Mouse (Mus musculus) small intestine, adult 2 months (tissue): ENCODE results near the gene Gnaq. TPM values are rescaled to one million over a fixed set of nuclear protein-coding genes. Genes with fewer than 3 reads are reported as not detected.

Experiments
- H3K27ac ChIP-seq: fragments of 200-500 bp; 2 replicates; pipeline ENCODE4 v1.5.1; 2012; ENCODE audit warnings: low read depth, low read length, control low read depth, inconsistent platforms; ENCODE audit not compliant: insufficient read depth
- H3K27me3 ChIP-seq: fragments of 200-500 bp; 2 replicates; pipeline ENCODE4 v1.6.1; 2012; ENCODE audit warnings: mild to moderate bottlenecking, moderate library complexity, low read length, inconsistent platforms; ENCODE audit not compliant: control insufficient read depth, insufficient read depth
- H3K36me3 ChIP-seq: fragments of 200-500 bp; 2 replicates; pipeline ENCODE4 v1.6.1; 2012; ENCODE audit warnings: mild to moderate bottlenecking, low read length, control low read depth, inconsistent platforms; ENCODE audit not compliant: control insufficient read depth, insufficient read depth
- H3K4me1 ChIP-seq: fragments of 200-500 bp; 2 replicates; pipeline ENCODE4 v1.6.1; 2012; ENCODE audit warnings: low read length, inconsistent platforms, mixed read lengths; ENCODE audit not compliant: control insufficient read depth, insufficient read depth, insufficient read length
- H3K4me3 ChIP-seq: fragments of 200-500 bp; 2 replicates; pipeline ENCODE4 v1.5.1; 2012; ENCODE audit warnings: low read depth, mild to moderate bottlenecking, control low read depth, inconsistent platforms, low read length, moderate library complexity
- CTCF ChIP-seq: fragments of 200-500 bp; IDR thresholded peaks from 2 replicates; pipeline ENCODE4 v1.5.1; 2012; ENCODE audit warnings: low read depth, mild to moderate bottlenecking, control low read depth, inconsistent platforms, low read length, moderate library complexity, mixed read lengths; ENCODE audit not compliant: insufficient replicate concordance, insufficient read length; ENCODE audit errors: extremely low read depth
- POLR2A ChIP-seq: fragments of 200-500 bp; IDR thresholded peaks from 2 replicates; pipeline ENCODE4 v1.6.1; 2012; ENCODE audit warnings: low read depth, mild to moderate bottlenecking, control low read depth, inconsistent platforms, low read length, moderate library complexity
- WGBS: fragments of 180-500 bp; shearing (Covaris S2); methylation state at CpG from one replicate; pipeline ENCODE4 v1.1.7; 2018; 5-methylcytosine and 5-hydroxymethylcytosine counted together
- polyA plus RNA-seq: library from polyadenylated mRNA; depleted of rRNA; stranded (reverse); fragments of >200 nt; gene quantifications from 2 replicates; pipeline ENCODE4 v1.2.3, GENCODE M21; 2012

Gnaq gene
- polyA plus RNA-seq, 1 experiment: 16.1 TPM

DNA sequence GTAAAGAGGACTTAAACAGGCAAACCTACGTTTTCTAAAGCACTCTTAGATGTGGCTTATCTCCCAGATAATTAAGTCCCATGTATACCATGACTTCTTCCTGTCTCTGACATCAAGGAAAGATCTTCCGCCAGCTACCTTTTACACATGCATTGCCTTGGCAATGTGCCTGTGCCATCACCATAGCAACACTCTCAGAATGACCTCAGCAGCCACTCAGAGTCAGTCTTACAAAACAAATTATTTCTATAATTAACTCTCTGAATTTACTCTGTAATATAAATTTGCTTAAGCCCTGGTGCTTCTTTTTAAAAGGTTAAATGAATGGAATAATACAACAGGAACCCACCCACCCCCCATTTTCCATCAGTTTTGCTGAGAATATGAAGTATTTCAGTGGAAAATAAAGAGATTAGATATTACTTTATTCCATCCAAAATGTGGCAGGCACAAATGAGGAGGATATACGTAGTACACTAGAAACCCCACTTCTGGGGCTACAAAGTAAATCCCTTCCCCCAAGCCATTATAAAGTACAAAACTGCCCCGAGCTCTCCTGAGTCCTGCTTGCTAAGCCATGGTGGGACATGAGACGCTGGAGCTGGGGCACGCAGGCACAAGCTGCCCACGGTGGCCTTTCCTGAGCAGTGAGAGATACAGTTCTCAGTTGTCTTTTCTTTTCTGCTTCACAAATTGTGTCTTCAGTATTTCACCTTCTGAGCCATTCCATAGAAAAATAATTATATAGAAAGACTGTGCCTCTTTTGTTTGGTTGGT is 195.6 kb downstream of the Gnaq start:
- H3K27ac ChIP-seq: no peak overlapping the region
- H3K4me3 ChIP-seq: no peak overlapping the region
- H3K4me1 ChIP-seq: peaks cover 12% of the 10 kb centered on the region
- WGBS: 63% methylated on average over 7 of the region's 7 CpGs
- no peaks in the 10 kb centered on the region for H3K27me3 ChIP-seq
- H3K36me3 ChIP-seq: peaks cover 2% of the 10 kb centered on the region; the same call in 1 of the 2 replicates
- TF ChIP-seq POLR2A (no peak), CTCF (no peak)

GRCm38 (mm10) chr19:16329056-16329455 is 196.4 kb downstream of the Gnaq start:
- TF ChIP-seq POLR2A: no peak
- no peak for TF ChIP-seq CTCF
- Histone ChIP-seq H3K36me3 (peaks cover 8% of the 10 kb centered on the region; the same call in 1 of the 2 replicates), H3K27ac (no peak overlapping the region)

DNA sequence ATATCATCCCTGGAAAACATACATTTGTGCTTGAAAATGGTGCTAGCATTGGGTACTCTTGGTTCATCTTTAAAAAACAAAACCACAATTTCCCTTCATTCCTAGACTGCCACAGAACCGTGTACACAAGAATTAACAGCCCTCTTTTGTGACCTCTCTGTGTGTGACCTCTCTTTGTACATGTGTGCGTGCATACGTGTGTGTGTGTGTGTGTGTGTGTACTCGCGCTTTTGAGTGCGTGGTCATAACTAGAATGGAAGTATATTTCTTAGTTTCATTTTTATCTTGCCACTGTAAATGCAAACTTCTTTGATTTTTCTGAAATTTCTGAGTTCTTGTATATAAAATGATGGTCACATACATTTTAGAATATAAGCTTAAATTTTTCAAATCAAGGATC is 197.0 kb downstream of the Gnaq start:
- TF ChIP-seq CTCF (no peak), POLR2A (no peak)
- H3K4me1 ChIP-seq: peaks cover 12% of the 10 kb centered on the region
- no peak overlapping the region for H3K27ac ChIP-seq
- H3K27me3 ChIP-seq: no peaks in the 10 kb centered on the region
- no peak overlapping the region for H3K4me3 ChIP-seq
- WGBS: 84% methylated on average over 6 of the region's 6 CpGs
- peaks cover 8% of the 10 kb centered on the region; the same call in 1 of the 2 replicates for H3K36me3 ChIP-seq

More at GRCm38 (mm10) chr19:16329056-16329455, 196.4 kb downstream of the Gnaq start:
- no peak overlapping the region for H3K4me3 ChIP-seq
- H3K27me3 ChIP-seq: no peaks in the 10 kb centered on the region
- H3K4me1 ChIP-seq: peaks cover 12% of the 10 kb centered on the region

- H3K36me3 ChIP-seq: peaks cover 8% of the 10 kb centered on the region; the same call in 1 of the 2 replicates
- peaks cover 12% of the 10 kb centered on the region for H3K4me1 ChIP-seq
- no peak overlapping the region for H3K27ac ChIP-seq
- H3K27me3 ChIP-seq: no peaks in the 10 kb centered on the region
- TF ChIP-seq POLR2A (no peak), CTCF (no peak)
- 32% methylated on average over 7 of the region's 7 CpGs for WGBS
- H3K4me3 ChIP-seq: no peak overlapping the region
These were observed 197.5 kb downstream of the Gnaq start for GRCm38 (mm10) chr19:16330161-16330560.

DNA sequence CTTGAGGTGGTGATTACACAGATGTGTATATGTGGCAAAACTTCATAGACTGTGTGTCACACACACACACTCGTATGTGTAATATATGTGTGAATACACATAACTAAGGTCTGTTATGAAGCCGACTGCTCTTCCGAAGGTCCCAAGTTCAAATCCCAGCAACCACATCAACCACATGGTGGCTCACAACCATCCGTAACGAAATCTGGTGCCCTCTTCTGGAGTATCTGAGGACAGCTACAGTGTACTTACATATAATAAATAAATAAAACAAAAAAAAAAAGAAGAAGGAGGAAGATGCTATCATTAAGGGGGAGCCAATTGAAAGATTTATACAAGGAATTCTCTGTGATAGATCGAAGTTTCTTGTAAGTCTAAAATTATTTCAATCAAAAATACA is 198.4 kb downstream of the Gnaq start:
- 85% methylated on average over 6 of the region's 6 CpGs for WGBS
- H3K27me3 ChIP-seq: no peaks in the 10 kb centered on the region
- H3K36me3 ChIP-seq: peaks cover 11% of the 10 kb centered on the region
- H3K4me3 ChIP-seq: no peak overlapping the region
- TF ChIP-seq CTCF (no peak), POLR2A (no peak)
- H3K27ac ChIP-seq: peak overlapping the region; percentile 67
- H3K4me1 ChIP-seq: peaks cover 12% of the 10 kb centered on the region

DNA sequence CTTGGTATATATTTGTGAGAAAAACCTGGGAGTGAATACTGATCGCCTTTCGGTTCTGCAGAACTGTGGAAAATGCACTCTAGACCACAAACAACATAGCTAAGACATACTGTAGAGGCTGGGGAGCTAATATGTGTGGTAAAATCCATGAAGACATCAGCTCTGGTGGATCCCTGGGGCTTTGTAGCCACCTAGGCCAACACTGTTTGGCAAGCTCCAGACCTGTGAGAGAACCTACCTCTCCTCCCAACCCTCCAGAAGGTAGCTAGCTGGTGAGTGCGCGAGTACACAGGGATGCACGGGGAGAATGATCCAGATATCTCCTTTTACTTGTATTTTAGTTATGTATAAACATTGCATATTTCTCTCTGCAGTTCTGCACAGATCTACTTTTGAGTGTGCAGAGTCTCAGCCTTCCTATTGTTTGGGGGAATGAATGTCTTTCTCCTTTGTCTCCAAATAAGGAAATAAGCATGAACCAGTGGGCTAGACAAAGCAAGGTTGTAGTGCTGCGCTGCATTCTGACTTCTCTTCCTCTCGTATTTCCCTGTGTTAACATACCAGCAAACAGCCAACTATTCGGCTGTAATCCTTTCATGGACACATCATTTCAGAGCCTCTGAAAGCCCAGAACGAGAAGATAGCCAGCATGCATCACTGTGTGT is 205.4 kb downstream of the Gnaq start:
- Histone ChIP-seq H3K4me3 (no peak overlapping the region), H3K4me1 (peaks cover 2% of the 10 kb centered on the region; the same call in 1 of the 2 replicates), H3K27me3 (no peaks in the 10 kb centered on the region), H3K27ac (no peak overlapping the region), H3K36me3 (peaks cover 13% of the 10 kb centered on the region)
- TF ChIP-seq CTCF: no peak
- no peak for TF ChIP-seq POLR2A
- 83% methylated on average over 9 of the region's 9 CpGs for WGBS

DNA sequence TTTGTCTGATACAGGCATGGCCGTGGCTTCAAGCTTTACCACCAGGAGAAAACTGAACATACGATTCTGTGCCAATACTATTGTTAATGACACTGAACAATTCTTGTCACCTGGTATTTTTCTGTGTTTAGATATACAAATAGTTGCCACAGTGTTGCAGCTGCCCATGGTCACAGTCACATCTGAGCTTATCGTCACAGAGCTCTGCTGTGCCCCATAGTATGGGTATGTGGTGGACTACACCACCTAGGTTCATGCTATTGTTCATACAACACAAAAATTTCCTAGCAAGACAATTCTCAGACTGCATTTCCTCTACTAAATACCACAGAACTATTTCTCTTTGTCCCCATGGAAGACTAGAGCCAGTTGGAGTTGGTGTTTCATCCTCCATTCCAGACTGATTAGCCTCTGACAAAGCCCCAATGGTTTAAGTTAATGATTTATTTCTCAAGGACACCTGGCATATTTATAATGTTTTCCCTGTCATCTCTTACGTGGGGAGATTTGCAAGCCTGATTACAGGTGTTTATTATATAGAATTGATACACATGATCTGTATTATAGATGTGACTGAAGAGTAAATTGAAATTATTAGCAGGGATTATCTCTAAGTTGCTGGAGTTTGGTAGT is 207.4 kb downstream of the Gnaq start:
- Histone ChIP-seq H3K27me3 (no peaks in the 10 kb centered on the region), H3K27ac (no peak overlapping the region), H3K4me3 (no peak overlapping the region), H3K36me3 (peaks cover 6% of the 10 kb centered on the region; the same call in 1 of the 2 replicates), H3K4me1 (peaks cover 2% of the 10 kb centered on the region; the same call in 1 of the 2 replicates)
- TF ChIP-seq POLR2A (no peak), CTCF (no peak)
- WGBS: 65% methylated on average over 4 of the region's 4 CpGs
